Mouse (Mus musculus): ENCODE measurements around the gene Avpr1b.

- TF ChIP-seq CTCF (IDR thresholded peaks at IDR 0.05; ENCODE audit: borderline replicate concordance, extremely low read depth, insufficient read depth, insufficient read length) = no peak
- no peak for TF ChIP-seq POLR2A (IDR thresholded peaks at IDR 0.05; ENCODE audit: borderline replicate concordance, extremely low read depth, insufficient read depth, insufficient read length, poor library complexity, severe bottlenecking)
Observed at GRCm38 (mm10) chr1:131619348-131619747, 20.3 kb downstream of the Avpr1b start.

Measured in brain, embryonic 14.5 days (tissue).